Mouse (Mus musculus) megakaryocyte-erythroid progenitor cell, adult 5-6 weeks (primary cell): ENCODE results near the gene Fus. TPM values are rescaled to one million over a fixed set of nuclear protein-coding genes. Genes with fewer than 3 reads are reported as not detected.
"Not testable (repeated sequence)": the region's sequence is repeated elsewhere in the genome, so short reads cannot be mapped to it uniquely, and the experiment has no call there.

Source experiments
- ATAC-seq: replicated peaks from 2 replicates; pipeline ENCODE4 v1.8.0; 2016; ENCODE audit warnings: mild to moderate bottlenecking, inconsistent platforms; ENCODE audit not compliant: severe bottlenecking, poor library complexity, low FRiP score, low TSS enrichment
- total RNA-seq, 2 experiments: library from RNA; stranded (forward) in 1 of 2; stranded (reverse) in 1 of 2; fragments of 200-1000, 215-1000 nt in 1 of 2; fragments of >200 nt in 1 of 2; fragmentation: Nextera tagmentation in 1 of 2; gene quantifications; 2 replicates each; pipeline ENCODE4 v1.2.3; 2014 to 2017

The Fus gene
- total RNA-seq, 2 experiments from 2014 or later: 61.4 to 315 TPM

DNA sequence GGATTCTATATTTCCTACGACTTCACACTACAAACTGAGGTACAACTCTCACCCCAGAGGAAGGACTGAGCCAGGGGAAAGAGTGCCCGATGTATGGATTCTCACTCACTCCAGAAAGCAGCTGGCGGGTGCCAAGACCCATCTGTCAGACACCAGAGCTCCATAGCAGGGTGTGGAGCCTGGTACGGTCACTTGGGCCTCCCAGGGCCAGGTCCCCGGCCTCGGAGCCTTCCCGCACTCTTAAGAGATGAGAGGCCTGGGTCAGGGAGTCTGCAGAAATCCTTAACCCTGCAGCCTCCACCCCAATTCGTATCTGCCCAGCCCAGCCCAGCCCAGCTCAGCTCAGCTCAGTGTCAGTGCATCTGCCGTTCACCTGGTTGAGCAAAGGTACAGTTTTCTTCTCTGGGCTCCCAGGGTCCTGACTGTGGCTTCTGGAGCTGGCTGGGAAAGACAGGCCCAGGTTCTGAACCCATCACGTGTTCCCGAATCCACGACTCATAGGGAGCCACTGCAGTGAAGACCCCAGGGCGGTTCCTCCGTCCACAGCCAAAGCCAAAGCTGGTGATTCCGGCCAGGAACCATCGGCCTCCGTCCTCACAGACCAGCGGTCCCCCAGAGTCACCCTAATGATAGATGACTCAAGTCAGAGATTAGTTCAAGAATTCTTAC, 30.9 kb upstream of the Fus start:
- no peak for ATAC-seq

DNA sequence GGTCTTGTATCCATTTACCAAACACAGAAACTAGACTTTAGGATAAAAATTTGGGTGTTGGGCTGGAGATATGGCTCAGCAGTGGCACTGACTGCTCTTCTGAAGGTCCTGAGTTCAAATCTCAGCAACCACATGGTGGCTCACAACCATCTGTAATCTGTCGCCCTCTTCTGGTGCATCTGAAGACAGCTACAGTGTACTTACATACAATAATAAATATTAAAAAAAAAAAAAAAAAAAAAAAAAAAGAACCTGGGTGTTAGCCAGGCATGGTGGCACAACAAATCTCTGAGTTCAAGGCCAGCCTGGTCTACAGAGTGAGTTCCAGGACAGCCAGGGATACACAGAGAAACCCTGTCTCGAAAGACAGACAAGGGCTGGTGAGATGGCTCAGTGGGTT, 25.2 kb upstream of the Fus start:
- ATAC-seq: not testable (repeated sequence)

DNA sequence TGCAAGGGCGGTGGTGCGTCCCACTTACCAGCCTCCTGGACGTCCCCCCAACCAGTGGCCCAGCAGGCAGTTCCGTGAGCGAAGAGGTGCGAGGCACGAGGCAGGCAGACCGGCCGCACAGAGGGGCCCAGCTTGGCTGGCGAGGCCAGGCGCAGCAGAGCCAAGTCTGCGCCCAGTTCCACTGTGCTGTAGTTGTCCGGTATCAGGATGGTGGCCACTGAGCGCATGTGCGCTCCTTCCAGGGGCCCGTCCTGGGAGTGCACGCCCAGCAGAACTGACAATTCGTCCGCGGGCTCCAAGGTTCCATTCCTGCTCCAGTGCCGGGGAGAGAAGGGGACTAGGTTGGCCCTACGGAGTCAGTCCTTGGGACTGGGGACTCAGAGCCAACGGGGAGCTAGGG, 22.6 kb upstream of the Fus start:
- no peak for ATAC-seq

- no peak for ATAC-seq
Measured at GRCm38 (mm10) chr7:127946470-127947023, 20.7 kb upstream of the Fus start, which contains the start of gene Prss36. Gene Prss36, minus strand, starts transcription at chr7:127946725.

DNA sequence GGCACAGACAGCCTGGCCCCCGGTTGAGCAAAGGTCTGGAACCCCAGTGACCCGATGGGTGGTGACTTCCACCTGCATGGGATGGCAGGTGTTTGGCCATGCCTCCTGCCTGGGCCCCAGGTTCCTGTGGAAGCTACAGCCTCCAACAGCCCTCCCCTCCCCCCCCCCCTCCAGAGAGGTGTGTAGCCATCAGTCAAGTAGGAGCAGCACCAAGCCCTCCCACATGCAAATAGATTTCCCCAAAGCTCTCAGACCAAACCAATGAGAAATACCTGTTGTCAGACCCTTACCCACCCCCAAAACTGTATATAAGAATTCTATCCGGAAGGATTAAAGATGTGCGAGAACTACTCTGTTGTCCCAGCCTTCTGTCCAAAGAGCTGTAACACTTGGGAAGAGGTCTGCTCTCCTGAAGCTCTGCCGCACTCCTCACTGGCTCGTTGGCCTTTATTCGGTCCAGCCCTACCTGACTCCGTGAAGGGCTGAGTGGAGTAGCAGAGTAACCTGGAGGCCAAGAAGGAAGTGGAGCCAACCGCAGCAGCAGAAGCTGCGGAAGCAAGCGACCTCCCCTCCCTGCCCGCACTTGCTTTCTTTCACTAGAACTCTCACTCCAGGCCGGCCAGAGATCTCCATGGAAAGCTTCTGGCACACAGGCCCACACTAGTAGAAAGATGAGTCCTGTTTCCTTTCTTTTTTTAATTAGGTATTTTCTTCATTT, 14.2 kb upstream of the Fus start:
- no peak for ATAC-seq

GRCm38 (mm10) chr7:127959364-127959763, 7.9 kb upstream of the Fus start:
- ATAC-seq: no peak

DNA sequence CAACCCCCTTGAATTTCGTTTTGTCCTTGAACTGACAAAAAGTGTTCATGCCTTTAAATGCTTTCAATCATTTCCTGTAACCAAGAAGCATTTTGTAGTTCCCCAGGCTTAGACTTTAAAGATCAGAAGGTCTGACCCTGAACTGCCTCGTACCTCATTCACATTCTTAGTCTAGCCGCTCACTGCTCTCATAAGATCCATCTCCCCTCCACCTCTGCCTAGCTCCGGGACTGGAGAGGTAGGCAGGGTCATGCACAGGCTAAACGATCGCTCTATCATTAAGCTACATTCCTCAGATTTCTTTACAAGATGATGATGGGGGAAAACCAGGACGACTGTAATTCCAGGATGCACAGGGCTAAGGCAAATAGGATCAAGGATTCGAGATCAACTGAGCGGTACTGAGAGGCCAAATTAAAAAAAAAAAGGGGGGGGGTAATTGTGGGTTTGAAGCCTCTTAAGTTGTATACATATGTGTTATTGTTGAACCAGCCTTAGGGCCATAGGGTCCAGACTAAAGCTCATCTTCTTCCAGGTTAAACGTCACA, 812 bp upstream of the Fus start:
- no peak for ATAC-seq

GRCm38 (mm10) chr7:127967922-127968828, 918 bp downstream of the Fus start:
- peak; percentile 35 for ATAC-seq

GRCm38 (mm10) chr7:127974413-127974930, 7.2 kb downstream of the Fus start:
- ATAC-seq: no peak

DNA sequence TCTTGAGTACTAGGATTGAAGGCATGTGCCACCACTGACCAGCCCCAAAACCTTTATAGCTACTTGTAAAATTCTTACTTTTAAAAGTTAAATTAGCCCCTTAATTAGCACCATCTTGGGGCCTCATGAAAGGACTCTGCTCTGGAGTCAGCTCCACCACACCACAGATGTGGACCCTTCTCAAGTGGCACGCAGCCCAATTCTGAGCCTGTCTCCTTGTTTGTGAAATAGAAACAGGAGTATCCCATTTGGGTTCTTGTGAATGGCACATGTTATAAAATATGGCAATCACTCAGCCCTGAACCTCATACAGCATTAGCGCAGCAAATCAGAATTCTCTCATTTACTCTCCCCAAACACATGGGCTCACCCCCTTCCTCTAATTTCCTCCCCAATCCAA, 11.6 kb downstream of the Fus start:
- ATAC-seq: no peak

- ATAC-seq: no peak
Measured at GRCm38 (mm10) chr7:127980606-127981005, 13.3 kb downstream of the Fus start.

DNA sequence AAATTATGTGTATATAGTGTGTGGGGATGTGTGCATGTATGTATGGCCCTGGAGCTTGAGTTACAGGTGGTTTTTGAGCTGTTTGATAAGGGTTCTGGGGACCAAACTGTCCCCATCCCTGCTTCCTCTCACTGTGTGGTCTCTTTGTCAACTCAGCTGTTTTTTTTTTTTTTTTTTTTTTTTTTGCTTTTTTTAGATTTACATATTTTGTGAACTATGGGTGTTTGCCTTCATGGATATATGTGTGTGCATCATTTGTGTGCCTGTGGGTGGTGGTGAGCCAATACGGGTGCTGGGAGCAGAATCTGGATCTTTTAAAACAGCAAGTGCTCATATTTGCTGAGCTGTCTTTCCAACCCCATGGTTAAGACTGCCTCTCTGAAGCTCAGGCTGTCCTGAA, 21.6 kb downstream of the Fus start:
- ATAC-seq: no peak

DNA sequence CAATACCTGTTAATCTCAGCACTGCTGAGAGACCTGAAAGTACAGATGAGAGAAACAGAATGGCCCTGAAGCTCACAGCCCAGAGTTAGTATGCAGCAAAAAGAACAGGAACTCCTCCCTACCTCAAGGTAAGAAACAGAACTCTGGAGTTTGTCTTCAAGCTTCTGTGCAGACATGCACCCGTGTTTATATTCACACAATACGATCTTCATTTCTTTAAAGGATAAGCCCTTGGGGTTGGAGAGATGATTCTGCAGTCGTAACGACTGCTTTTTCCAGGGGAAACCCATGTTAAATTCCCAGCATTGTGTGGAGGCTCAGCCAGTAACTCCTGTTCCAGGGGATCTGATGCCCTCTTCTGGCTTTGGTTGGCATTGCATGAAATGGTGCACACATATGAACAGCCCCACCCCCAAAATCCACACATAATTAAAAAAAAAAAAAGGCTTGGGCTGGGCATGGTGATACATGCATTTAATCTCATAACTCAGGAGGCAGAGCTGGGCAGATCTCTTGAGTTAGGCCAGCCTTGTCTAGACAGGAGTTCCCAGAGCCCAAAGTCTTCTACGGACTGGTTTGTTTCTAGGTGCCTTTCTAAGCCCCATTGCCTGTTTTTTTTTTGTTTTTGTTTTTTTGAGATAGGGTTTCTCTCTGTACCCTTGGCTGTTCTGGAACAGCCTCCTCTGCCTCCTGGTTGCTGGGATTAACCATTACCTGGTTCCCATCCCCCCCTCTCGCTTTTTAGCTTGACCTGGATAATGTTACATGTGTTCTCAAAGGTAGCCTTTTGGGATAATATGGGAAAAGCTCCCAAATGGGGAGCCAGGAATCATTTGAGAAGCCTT, 24.6 kb downstream of the Fus start:
- ATAC-seq: peak; percentile 55

DNA sequence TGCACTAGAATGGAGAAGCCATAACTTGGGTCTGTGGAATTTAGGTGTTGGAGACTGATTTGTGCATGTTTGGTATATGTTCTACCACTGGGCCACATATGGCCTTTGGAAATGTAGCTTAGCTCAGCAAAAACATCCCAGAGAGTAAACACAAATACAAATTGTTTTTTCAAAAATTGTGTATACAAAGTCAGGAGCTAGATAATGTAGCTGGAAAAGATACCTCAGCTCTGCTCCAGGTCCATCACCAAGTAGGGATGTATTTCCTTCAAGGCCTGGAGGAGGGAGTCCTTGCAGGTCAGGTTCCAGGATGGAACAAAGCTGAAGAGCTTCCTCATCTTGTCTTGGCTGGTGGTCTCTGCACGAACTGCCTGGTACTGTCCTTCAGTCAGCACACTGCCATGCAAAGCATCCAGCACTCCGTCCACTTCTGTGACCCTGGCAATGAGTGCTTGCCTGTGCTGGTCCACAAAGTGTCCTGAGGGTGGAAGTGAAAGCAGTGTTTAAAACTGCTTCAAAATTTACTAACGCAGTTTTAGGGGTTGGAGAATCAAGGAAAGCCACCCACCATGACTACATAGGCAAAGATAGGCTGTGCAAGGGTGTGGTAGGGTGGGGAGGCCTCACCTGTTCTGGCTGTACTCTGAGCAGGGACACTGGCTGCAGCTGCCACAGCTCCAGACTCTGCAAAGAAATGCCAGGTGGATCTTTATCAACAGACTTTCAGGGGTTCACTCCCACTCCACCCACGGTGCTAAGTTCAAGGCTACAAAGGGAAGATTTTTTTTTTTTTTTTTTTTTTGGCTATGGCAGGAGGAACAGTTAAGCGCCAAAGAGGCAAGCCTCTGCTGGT, 25.5 kb downstream of the Fus start:
- peak; percentile 15 for ATAC-seq

- ATAC-seq: peak; percentile 67
Measured at GRCm38 (mm10) chr7:127993341-127993977, 26.2 kb downstream of the Fus start, which contains the start of gene Pycard. Gene Pycard, minus strand, starts transcription at chr7:127993867.

DNA sequence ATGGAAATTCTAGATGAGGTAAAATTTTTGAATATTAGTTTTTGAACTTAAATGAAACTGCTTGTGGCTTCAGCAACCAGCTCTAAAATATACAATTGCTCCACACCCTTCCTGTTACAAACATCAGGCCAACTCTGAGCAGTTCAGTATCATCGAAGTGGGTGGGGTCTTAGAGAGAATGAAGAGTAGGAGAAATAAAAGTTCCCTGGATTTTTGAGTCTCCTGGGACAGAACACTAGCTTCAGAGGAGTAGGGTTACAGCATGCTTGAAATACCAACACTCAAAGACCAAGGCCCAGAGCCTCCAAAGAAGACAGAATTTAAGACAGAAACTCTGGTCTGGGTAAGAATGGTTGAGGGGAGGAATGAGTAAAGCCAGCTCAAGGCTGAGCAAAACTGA, 32.2 kb downstream of the Fus start:
- ATAC-seq: no peak
